Mouse (Mus musculus) stomach, postnatal 0 days (tissue): ENCODE measurements at regions not wholly inside any gene's neighbourhood (a gene's known extent, or its start where the extent isn't known, plus 50 kb on each side); places are given as distances from the start of the nearest gene placed in this dataset.

Experiments
- CTCF ChIP-seq: IDR thresholded peaks from 2 replicates; pipeline ENCODE4 v1.5.1; 2016; ENCODE audit warnings: antibody characterized with exemption, low read depth, mild to moderate bottlenecking, moderate library complexity
- EP300 ChIP-seq: optimal IDR thresholded peaks from 2 replicates; pipeline ENCODE3; 2016; ENCODE audit warnings: antibody characterized with exemption

DNA sequence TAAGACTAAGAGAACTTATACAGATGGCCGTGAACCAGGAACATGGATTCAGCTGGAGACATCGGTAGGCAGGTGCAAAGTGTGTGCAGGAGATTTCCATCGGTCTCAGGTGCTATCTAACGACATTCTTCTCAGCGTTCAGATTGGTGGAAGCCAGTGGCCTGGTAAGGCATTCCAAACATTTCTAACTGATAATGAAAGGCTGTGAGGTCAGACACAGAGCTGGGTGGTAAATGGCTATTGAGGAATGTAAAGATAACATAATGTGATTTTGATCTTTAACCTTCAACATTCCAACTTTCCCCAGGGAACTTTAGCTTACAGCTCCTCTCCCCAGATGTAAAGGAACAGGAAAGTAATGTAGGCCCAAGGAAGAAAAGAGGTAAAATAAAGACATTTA, 151.2 kb upstream of the Xylt1 start:
- TF ChIP-seq EP300 = no peak
- no peak for TF ChIP-seq CTCF
